Mouse (Mus musculus): ENCODE data around the gene Gm26602. TPM values are rescaled to one million over a fixed set of nuclear protein-coding genes. Genes with fewer than 3 reads are reported as not detected.
A peak's percentile ranks its signal among the peaks of the same experiment; 100 is the strongest.

Gm26602 gene
- polyA plus RNA-seq, 1 experiment = not detected

DNA sequence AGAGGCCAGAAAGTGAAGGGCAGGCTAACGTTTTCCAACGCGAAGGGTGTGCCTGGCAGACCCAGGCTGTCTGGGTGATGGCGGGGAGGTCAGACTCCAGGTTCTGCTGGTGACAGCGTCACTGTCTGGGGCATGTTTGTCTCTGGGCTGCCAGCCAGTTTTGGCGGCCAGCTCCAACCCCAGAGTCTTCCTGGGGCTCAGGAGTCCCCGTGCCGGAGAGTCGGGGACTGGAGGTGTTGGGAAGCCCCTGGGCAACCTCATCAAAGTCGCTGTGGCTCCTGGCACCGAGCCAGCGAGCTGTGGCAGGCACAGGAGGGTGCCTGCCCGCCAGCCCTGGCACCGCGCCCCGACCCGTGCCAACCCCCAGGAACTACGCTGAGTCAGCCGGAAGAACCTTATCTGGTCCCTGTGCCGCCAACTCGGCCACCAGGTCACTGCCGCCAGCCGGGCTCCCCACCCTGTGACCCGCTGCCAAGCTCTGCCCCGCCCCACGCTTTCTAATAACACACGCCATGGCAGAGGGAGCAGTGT lies 26.3 kb downstream of the Gm26602 start:
- TF ChIP-seq POLR2A (IDR thresholded peaks at IDR 0.05; ENCODE audit: borderline replicate concordance, extremely low read depth, insufficient read depth, insufficient read length, poor library complexity, severe bottlenecking) = no peak
- no peak for TF ChIP-seq CTCF (IDR thresholded peaks at IDR 0.05; ENCODE audit: borderline replicate concordance, extremely low read depth, insufficient read depth, insufficient read length)
- DNase-seq (ENCODE audit: low read depth) = peak; percentile 49

DNA sequence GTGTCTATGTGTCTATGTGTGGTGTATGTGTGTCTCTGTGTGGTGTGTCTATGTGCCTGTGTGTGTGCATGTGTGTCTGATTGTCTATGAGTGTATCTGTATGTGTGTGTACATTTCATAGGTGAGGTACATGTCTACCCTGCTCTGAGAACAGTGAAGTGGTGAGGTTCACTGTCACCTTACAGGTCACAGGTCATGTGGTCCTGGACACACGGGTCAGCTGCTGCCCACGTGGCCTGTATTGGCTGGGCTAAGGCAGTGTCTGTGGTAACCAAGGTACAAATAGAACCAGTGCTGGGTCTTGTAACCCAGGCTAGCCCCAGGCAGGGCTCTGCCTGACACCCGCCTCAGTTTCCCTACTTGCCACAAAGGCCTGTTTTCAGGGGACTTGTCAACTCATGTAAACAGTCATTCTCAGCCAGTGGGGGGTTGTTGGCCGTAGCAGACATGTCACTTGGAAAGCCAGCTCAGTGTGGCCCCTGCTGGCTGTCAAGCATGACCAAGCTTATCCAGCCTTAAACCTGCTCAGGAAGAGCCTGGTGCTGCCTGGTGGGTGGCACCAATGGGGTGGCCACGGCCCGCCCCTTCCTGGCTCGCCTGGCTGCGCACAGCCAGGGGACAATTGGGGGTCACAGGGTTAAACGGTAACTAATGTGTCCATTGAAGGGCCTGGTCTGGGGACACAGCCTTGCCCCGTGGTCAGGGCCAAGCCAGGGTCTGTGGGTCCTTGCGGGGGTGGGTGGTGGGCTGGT lies 27.3 kb downstream of the Gm26602 start:
- TF ChIP-seq CTCF (IDR thresholded peaks at IDR 0.05; ENCODE audit: borderline replicate concordance, extremely low read depth, insufficient read depth, insufficient read length) (no peak), POLR2A (IDR thresholded peaks at IDR 0.05; ENCODE audit: borderline replicate concordance, extremely low read depth, insufficient read depth, insufficient read length, poor library complexity, severe bottlenecking) (no peak)
- no peak for DNase-seq (ENCODE audit: low read depth)

DNA sequence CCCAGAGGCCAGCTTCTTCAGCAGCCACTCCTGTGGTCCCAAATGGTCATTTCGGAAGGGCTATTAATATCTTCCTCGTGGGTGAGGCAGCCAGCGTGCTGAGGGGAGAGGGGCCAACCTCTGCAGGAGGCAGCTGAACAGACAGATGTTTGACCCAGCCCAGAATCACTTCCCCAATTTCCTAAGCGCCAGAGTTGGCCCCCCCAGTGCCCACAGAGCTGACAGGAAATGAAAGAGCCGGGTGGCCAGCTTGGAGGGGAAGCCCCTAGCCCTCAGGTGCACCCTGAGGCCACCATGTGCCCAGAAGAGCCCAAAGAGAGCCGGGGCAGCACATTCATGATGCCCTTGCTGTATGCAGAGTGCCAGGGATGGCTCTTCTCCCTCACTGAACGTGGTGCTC lies 30.1 kb downstream of the Gm26602 start:
- DNase-seq (ENCODE audit: low read depth) = no peak
- no peak for TF ChIP-seq CTCF (IDR thresholded peaks at IDR 0.05; ENCODE audit: borderline replicate concordance, extremely low read depth, insufficient read depth, insufficient read length)
- no peak for TF ChIP-seq POLR2A (IDR thresholded peaks at IDR 0.05; ENCODE audit: borderline replicate concordance, extremely low read depth, insufficient read depth, insufficient read length, poor library complexity, severe bottlenecking)

DNA sequence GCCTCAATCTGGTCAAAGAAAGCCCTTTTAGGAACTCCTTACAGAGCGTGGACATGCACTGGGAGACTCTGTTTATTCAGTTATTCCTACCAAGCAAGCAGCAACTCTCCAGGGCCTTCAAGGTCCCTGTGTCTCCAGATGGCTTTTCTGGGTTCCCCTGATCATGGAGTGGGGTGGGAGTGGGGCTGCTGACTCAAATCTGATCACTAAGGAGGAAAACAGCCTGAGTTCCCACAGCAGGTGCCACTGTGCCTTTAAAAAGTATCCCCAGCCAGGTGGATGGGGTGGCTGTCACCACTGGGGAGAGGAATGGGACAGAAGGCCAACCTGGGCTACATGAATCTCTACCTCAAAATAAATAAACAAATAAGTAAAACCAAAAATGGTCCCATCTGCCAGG lies 32.3 kb downstream of the Gm26602 start:
- no peak for DNase-seq (ENCODE audit: low read depth)
- no peak for TF ChIP-seq CTCF (IDR thresholded peaks at IDR 0.05; ENCODE audit: borderline replicate concordance, extremely low read depth, insufficient read depth, insufficient read length)
- TF ChIP-seq POLR2A (IDR thresholded peaks at IDR 0.05; ENCODE audit: borderline replicate concordance, extremely low read depth, insufficient read depth, insufficient read length, poor library complexity, severe bottlenecking) = no peak

DNA sequence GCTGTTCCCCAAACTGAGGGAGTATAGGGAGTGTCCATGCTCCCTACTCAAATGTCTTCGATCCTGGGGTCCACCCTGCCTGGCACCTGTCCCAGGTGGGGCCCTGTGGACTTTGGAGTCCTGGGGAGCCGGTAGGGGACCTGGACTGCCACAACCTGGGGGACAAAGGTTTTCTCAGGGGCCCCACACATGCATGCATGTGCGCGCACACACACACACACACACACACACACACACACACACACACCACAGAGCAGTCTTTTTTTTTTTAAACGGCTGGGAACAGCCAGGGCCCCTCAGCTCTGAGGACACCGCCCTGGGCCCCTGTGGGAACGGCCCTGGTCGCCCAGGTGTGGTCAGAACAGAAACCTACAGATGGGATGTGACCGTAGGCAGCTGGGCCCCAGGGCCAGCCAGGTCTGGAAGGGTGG lies 32.8 kb downstream of the Gm26602 start:
- no peak for TF ChIP-seq CTCF (IDR thresholded peaks at IDR 0.05; ENCODE audit: borderline replicate concordance, extremely low read depth, insufficient read depth, insufficient read length)
- no peak for TF ChIP-seq POLR2A (IDR thresholded peaks at IDR 0.05; ENCODE audit: borderline replicate concordance, extremely low read depth, insufficient read depth, insufficient read length, poor library complexity, severe bottlenecking)
- no peak for DNase-seq (ENCODE audit: low read depth)

DNA sequence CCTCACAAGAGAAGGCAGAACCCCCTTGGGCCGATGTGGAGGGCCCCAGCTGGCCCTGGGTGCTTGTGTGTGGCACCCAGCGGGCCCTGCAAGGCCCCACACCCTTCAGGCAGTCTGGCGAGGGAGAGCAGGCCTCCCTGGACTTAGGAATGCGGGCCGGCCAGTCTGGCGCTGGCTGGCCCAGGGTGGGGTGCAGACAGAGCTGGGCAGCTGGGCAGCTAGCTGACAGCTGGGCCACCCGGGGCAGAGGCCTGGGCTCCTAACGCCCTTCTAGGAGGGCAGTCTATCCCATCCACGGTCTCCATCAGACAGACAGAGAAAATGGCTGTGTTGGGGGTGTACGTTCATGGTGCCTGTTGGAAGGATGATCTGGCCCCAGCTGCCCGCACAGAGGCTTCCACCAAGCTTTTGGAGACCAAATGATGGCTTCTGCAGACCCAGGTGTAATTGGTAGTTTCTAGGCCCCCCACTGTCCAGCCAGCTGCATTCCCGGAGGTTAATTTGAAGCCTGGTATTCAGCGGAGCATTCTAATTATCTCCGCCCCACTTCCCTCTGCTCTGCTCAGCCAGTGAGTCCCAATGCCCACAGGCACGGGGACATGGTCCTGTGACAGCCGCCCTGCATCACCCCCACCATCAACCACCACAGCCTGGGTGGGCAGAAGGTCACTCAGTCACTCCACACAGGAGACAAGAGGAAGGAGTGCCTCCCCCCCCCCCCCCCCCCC lies 35.0 kb downstream of the Gm26602 start:
- peak; percentile 71 for DNase-seq (ENCODE audit: low read depth)
- TF ChIP-seq POLR2A (IDR thresholded peaks at IDR 0.05; ENCODE audit: borderline replicate concordance, extremely low read depth, insufficient read depth, insufficient read length, poor library complexity, severe bottlenecking) (no peak), CTCF (IDR thresholded peaks at IDR 0.05; ENCODE audit: borderline replicate concordance, extremely low read depth, insufficient read depth, insufficient read length) (no peak)

DNA sequence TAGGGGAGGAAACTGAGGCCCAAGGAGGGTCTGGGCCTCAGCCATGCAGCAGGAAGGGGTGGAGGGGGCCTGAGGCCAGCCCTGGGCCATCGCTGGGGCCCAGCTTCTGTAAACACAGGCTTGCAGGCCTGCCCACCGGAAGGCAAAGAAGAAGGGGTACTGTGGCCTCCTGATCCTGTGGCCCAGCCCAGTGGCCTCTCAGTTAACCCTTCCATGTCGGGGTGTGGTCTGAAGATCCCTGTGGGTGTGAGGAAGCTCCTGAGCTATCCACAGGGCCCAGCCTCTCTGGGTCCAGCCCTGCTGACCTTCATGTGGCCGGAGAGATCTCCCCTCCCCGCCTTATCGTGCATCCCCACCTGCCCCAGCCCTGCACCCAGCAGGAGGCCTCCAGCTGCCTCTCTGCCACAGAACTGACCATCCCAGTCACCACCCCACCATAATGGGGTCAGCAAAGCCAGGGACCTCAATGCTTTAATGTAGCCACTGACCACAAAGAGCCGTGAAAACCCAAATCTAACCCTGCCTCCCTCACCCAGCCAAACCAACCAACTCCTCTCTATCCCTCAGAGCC lies 36.2 kb downstream of the Gm26602 start:
- no peak for DNase-seq (ENCODE audit: low read depth)
- TF ChIP-seq CTCF (IDR thresholded peaks at IDR 0.05; ENCODE audit: borderline replicate concordance, extremely low read depth, insufficient read depth, insufficient read length) = no peak
- no peak for TF ChIP-seq POLR2A (IDR thresholded peaks at IDR 0.05; ENCODE audit: borderline replicate concordance, extremely low read depth, insufficient read depth, insufficient read length, poor library complexity, severe bottlenecking)

DNA sequence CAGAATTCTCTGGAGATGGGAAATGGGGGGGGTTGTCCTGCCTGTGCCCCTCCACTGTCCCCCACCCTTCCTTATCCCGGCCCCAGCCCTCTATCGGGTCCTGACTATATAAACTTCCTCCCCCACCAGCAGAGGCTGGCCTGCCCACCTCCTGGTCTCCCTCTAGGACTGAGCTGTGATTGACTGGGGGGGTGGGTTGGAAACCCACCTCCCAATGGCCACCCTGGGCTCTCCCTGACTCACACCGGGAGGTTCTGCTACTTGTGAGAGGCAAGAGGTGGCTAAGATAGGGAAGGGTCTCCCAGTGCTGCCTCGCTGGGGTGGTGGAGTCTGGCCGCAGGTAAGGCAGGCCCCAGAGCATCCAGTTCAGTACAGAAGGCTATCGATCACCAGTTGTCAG lies 36.8 kb downstream of the Gm26602 start:
- no peak for DNase-seq (ENCODE audit: low read depth)
- TF ChIP-seq POLR2A (IDR thresholded peaks at IDR 0.05; ENCODE audit: borderline replicate concordance, extremely low read depth, insufficient read depth, insufficient read length, poor library complexity, severe bottlenecking) (no peak), CTCF (IDR thresholded peaks at IDR 0.05; ENCODE audit: borderline replicate concordance, extremely low read depth, insufficient read depth, insufficient read length) (no peak)

DNA sequence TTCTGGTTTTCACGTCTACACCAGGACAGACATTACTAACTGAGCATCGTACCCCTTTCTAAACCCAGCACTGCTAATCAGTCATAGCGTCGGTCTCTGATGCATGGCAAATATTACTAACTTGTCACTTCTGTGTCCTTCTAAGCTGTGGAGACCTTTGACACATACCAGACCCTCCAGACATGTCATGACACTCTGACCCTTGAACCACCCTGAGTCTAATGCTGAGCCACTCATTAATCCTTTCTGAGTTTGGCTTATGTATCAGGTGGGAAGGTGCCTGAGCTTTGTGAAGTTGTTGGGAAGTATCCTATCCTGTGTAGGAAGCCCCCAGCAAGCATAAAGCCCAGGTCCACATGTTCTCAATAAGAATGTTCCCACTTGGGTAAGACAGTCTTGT lies 39.2 kb downstream of the Gm26602 start:
- TF ChIP-seq CTCF (IDR thresholded peaks at IDR 0.05; ENCODE audit: borderline replicate concordance, extremely low read depth, insufficient read depth, insufficient read length) (no peak), POLR2A (IDR thresholded peaks at IDR 0.05; ENCODE audit: borderline replicate concordance, extremely low read depth, insufficient read depth, insufficient read length, poor library complexity, severe bottlenecking) (no peak)
- no peak for DNase-seq (ENCODE audit: low read depth)

DNA sequence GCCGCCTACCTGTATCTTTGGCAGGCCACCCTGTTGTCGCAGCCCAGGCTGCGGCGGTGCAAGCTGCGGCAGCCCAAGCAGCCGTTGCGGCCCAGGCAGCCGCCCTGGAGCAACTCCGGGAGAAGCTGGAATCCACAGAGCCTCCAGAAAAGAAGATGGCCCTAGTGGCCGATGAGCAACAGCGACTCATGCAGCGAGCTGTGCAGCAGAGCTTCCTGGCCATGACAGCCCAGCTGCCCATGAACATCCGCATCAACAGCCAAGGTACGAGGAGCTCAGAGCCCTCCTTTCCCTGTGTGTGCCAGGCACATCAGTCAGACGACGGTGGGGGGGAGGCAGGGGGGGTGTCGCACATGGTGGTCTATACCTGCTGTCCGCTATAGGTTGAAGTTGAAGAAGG lies 40.0 kb downstream of the Gm26602 start:
- no peak for DNase-seq (ENCODE audit: low read depth)
- no peak for TF ChIP-seq CTCF (IDR thresholded peaks at IDR 0.05; ENCODE audit: borderline replicate concordance, extremely low read depth, insufficient read depth, insufficient read length)
- no peak for TF ChIP-seq POLR2A (IDR thresholded peaks at IDR 0.05; ENCODE audit: borderline replicate concordance, extremely low read depth, insufficient read depth, insufficient read length, poor library complexity, severe bottlenecking)

DNA sequence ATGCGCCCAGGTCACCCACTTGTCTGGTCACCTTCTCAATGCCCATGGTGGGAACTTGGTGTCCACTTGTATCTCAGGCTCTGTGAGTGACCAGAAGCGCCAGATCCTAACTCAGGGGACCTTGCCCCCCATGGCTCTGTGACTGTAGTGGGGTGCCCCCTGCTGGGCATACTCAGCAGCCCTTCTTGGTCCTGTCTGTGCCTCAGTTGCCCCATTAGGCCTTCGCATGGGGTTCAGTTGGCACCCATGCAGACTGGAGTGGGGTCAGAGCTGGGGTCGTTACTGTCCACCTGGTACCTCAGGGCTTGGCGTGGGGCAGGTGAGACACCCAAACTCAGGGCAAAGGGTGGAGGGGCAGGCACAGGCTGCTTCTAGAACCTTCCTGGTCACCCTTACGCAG lies 43.3 kb downstream of the Gm26602 start:
- TF ChIP-seq CTCF (IDR thresholded peaks at IDR 0.05; ENCODE audit: borderline replicate concordance, extremely low read depth, insufficient read depth, insufficient read length) (peak; percentile 43; the same call in 1 of the 2 replicates), POLR2A (IDR thresholded peaks at IDR 0.05; ENCODE audit: borderline replicate concordance, extremely low read depth, insufficient read depth, insufficient read length, poor library complexity, severe bottlenecking) (no peak)
- no peak for DNase-seq (ENCODE audit: low read depth)

Measured in brain, embryonic 14.5 days (tissue).